Mouse (Mus musculus) MEL-GATA-1-ER (cell line): ENCODE data around the gene Astl.

Experiments used
- DNase-seq: peaks from one replicate; pipeline ENCODE4 v3.0.0-alpha.2; 2012; ENCODE audit warnings: low read depth; ENCODE audit errors: extremely low read depth

The Astl gene

DNA sequence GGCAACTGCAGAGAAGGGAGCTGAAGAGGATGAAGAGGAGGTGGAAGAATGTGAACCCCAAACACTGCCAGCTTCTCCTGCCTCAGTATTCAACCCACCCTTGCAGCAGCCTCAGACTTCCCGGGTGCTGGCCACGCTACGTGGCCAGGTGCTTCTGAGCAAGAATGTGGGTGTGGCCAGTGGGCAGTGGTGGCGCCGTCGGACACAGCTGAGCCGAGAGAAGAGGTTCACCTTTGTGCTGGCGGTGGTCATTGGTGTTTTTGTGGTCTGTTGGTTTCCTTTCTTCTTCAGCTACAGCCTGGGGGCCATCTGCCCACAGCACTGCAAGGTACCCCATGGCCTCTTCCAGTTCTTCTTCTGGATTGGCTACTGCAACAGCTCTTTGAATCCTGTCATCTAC, 26.0 kb downstream of the Astl start:
- no peak for DNase-seq

DNA sequence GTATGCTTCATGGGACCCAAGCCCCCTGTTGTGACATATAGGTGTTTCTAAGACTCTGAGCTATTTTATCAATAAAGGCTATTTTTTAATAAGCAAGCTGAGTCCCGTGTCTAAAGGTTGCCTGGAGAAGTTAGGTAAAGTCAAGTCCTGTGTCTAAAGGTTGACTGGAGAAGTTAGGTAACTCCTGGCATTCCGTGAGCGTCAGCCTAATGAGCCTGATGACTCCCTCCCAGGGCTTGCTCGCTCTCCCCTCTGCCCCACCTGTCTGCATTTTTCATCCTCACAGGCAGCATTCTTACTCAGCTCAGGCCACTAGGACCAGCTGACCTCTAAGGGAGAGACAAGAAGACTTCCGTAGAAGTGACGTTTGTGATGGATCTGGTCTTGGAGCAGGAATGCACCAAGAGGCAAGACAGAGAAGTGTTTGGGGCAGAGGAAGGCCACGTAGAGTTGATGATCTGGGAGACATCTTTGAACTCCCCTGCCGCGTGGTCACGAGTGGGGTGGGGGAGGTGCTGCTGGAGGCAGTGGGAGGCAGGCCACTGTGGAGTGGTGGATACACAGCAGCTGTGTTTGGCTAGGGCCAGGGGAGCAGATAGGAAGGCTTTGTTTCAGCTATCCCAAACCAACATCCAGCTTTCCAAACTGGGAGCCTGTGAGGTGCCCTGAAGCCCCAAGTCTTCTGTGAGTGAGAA, 28.8 kb downstream of the Astl start:
- DNase-seq, result no peak

DNA sequence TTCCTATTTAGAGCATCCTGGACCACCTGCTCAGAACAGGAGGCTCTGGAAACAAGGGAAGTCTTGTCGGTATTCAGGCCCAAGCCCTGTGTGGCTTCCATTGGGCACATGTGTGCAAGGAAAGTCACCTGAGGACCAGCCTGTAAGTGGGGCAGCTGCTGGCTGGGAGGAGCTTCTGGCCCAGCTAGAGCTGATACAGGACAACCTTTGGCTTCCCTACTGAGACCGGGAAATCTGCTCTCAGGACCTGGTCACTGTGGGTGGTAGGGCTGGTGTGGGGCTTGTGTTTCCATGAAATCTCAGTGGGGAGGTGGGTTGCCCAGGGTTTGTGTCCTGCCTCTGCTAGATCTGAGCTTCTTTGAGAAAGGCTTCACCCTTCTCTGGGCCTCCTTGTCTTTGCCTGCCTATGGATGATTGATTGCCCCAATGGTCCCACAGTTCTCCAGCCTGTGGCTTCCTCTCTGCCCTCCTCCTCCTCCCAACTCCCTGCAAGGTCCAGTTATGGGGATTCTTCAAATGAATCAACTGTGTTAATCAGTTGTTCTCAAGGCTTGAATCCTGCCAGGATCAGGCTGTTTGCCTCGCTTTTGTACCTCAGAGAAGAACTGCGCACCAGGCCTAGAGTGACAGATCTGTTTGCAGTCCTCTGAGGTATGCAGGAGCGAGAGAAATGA, 31.4 kb downstream of the Astl start:
- no peak for DNase-seq

DNA sequence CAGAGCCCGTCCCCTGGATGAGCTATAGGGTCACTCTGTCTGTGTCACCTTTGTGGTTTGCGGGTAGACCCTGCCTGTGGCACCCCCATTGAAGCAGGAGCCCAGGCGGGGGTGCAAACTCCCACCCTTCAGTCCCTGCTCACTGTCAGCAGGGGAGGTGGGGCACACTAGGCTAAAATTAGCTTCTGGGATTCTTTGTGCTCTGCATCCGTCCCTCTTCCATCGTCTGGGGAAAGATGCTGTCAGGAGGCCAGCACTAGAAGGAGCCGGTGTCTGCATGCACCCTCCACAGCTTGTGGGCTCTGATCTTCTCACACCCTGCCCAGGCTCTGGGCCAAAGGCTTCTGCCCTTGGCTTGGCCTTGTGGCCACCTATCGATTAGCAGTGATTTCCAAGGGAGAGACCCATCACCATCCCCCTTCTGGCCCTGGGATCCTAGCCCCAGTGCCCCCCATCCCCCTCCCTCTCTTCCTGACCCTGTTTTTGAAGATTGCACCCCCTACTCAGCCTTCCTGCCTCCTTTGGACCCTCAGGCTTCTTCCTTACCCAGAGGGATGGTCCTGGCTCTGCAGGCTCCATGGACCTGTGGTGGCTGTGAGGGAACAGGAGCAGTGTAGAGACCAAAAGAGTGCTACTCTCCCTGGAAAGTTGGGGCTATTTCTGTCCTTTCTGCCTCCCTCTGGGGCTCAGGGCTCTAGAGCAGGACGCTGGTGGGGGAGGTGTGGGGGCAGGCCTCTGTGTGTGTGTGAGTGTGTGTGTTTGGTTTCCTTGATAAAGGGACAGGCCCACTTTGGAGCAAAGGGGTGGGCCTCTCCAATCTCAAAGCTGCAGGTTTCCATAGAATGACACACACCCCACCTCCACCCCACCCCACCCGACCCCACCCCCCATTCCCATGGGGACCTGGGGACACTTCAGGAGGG, 32.4 kb downstream of the Astl start:
- no peak for DNase-seq

DNA sequence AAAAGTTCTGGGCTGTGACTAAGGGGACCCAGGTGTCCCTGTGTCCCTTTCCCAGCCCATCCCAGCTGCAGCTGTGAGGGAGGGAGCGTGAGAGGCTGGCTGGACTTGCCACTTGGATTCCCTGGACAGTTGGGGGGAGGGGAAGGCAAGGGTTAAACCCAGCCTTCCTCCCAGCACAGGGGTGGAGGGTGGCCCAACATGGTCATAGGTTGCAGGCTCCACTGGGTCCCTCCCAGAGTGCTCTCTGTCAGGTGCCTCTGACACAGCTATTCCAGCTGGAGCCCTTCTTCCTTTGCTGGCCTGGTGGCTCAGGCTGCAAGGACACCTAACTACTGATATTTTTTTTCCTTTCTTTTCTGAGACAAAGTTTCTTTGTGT, 33.0 kb downstream of the Astl start:
- no peak for DNase-seq

DNA sequence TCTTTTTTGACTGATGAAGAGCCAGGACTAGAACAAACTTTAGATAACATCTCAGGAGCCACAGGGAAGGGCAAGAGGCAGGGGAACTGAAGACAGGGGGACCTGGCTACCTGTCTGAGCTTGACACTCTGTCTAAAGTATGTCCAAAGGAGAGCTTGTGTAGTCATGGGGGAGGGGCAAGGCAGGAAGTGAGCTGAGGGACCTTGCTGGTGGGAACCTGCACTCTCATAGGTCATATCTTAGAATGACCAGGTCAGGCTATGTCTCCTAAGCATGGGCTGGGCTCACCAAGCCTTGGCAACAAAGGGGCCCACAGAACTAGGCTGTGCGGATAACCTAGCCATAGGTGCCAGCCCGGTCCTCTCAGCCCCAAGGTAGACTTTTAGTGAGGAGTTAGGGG, 33.6 kb downstream of the Astl start:
- no peak for DNase-seq

DNA sequence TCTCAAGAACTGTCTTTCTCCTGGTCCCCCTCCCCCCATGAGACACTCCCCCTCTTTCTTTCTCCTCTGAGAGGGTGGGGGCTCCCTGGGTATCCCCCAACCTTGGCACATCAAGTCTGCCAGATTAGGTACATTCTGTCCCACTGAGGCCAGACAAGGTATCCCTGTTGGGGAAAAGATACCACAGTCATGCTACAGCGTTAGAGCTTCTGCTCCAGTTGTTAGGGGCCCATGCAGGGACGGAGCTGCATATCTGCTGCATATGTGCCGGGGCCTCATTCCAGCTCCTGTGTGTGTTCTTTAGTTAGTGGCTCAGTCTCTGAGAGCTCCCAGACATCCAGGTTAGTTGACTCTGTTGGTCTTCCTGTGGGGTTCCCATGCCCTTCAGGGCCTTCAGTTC, 35.7 kb downstream of the Astl start:
- DNase-seq, result no peak

DNA sequence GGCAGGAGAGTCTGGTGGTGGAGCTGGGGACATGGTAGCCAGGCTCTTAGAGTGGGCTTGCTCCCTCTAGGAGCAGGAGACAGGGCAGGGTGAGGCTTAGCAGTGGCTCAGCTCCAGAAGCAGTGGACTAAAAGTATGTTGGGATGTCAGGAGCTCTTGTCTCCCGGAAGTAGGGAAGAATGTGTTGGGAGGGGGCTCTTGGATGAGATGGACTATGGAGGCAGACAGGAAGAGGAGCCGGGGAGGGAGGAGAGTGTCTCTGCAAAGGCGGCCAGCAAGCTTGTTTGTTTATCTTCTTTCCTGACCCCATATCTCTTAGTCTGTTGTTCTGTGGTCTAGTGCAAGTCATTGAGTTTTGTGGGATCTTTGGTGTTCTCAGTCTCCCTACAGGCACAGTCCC, 36.6 kb downstream of the Astl start:
- no peak for DNase-seq

DNA sequence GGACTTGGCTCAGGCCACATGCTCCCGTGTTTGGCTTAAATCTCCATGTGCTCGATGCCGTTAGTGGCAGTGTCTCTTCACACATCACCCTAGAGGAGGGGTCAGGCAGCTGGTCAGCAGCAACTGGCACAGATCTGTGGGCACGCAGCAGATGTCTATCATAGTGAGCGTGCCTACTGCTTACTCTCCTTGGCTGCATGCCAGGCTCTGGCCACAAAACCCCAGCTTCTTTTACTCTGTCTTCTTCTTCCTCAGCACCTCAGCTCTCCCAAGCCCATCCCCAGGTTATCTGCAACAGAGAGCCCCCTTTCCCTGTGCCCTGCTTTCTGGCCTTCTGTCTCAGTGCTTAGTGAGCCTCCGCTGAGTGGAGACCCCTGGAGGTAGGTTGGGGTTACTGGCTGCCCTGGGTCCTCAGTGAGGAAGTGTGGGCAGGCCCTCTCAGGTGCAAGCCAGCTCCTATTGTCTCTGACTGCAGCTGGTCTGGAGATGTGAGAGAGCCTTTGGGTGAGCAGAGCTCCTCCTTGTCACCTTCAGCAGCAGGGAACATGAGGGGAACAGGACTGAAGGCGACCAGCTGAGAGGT, 37.4 kb downstream of the Astl start:
- no peak for DNase-seq

DNA sequence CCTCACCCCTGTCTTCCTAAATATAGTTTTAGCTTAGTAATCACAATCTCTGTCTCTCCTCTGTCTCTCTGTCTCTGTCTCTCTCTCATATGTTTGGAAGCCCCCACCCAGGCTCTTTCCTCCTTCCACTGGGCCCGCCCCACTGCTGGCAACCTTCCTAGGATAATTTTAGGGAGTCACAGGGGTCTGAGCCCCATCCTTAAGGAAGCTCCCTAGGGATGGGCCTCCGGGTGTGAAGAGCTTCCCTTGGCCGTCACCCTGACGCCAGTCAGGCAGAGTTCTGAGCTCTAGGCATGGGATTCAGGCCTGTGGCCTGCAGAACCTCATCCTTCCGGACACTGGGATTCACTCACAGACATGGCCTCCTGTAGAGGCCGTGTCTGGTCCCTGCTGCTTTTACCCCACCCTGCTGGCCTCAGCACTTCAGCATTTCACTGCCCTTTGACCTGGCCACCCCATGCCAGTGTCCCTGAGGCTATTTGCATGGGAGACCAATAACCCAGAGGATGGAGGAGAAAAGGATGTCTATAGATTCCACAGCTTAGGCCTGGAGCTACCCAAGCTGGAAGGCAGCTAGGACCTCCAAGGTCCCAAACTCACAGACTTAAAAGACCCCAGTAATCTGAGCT, 38.1 kb downstream of the Astl start:
- DNase-seq, result no peak

DNA sequence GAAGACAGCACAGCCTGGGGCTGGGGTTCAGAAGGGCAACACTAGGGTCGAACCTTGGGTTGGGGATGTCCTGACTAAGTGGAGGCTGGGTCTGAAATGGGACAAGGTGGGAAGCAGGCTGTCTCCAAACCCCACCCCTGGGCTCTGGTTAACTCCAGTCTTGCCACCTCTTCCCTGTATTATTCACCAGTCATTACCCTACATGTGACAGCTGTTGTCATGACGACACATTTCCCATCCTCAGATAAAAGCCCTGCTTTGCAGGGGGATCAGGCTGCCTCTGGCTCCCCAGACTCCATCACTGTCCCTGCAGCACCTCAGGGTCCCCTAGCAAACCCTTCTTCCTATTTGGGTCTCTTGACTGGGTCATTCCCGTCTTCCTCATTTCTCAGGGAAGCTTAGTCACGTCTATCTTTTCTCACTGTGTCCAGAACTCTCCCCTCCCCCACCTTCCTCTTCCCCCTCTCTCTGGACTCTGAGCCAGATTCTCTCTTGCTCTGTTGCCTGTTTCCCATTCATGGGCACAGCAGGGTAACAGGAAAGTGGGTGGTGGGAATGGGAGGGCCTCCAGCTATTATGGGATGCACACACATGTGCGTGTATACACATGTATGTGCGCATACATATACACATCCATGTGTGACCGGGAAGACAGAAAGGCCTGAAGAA, 39.6 kb downstream of the Astl start:
- DNase-seq, result peak; percentile 19

DNA sequence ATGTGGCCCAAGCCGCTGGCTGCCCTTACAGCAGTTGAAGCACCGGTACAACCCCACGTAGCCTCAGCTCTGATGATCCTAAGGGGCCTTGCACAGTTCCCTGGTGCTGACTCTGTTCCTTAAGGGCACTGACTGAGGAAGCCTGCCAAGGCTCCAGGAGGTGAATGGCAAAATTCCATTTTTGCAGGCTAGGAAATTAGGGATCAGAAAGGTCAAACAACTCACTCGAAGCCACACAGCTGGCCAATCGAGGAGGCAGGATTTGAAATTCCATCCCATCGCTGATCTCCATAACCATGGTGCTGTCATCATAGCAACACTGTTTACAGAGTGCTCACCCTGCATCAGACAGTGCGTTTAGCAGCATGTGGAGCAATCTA, 40.2 kb downstream of the Astl start:
- no peak for DNase-seq

DNA sequence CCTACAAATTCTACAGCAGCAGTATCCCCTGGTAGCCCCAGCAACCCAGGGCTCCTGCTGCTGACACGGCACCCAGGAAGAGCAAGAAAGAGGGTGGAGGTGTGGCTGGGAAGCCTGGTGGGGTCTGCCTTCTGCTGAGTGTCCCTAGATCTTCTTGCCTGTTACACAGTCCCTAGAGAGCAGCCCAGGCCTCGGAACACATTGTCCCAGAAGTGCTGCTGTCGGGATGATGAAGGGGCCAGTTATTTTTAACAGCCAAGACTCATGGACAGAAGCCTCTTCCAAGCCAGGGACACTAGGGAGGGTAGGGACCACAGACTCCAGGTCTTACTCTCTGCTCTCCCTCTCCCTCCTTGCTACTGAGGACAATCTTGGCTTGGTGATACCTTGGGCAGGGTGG, 40.8 kb downstream of the Astl start:
- no peak for DNase-seq

DNA sequence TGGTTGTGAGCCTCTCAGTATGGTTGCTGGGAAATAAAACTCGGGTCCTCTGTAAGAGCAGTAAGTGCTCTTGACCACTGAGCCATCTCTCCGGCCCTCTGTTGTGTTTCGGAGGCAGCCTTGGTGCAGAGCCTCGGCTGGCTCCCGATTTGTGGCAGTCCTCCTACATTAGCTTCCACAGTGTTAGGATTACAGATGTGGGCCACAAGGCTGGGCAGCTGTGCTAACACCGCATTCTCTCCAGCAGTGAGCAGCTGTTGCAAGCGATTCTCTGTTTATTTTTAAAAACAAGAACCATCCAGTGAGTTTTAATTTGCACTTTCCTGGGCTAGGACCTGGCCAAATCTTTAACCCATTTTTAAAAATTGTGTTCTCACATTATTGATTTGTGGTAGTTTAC, 45.4 kb downstream of the Astl start:
- no peak for DNase-seq

DNA sequence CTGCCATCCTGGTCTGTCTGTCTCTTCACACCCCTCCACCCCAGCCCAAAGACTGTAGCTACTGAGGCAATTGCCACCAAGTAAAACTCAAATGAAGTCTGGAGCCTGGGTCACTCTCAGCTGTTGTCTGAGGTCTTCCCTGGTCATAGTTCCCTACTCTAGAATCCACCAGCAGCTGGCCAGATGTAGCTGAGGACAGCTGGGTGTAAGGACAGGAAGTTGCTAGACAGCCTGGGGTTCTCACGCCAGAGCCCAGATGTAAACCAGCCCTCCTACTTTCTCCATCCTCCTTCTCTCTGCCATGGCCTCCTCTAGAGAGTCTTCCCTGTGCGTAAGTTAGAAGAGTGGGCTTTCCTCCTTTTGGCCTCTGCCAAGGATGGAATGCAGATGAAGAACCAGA, 49.1 kb downstream of the Astl start:
- no peak for DNase-seq

DNA sequence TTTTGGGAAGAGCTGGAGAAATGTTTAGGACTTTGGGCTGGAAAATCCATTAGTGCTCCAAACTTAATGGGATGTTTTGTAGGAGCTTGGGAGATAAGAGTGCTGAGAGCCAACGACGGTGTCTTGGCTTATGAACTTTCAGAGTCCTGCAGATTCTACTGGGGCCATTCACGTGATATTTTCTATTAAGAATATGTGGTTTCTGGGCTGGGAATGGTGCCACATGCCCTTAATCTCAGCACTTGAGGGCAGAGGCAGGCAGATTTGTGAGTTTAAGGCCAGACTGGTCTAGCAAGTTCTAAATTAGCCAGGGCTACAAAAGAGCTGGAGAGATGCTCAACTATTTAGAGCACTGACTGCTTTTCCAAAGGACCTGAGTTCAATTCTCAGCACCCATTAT, 51.9 kb downstream of the Astl start:
- no peak for DNase-seq

DNA sequence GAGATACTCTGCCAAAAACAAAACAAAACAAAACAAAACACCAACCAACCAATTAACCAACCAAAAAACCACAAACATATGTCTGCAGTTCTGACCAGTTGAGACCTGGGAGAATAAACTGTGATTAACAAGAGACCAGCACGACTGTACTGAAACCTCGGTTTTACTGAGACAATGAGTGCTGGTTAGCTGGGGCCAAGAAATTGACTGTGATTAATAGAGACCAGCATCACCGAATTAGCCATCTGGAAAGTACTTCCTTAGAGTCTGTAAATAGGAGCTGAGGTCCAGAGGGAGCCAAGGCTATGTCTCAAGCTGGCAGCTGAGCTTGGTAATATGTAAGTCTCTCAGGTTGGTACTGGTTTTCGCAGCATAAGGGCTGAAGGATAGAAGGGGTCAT, 52.4 kb downstream of the Astl start:
- no peak for DNase-seq

DNA sequence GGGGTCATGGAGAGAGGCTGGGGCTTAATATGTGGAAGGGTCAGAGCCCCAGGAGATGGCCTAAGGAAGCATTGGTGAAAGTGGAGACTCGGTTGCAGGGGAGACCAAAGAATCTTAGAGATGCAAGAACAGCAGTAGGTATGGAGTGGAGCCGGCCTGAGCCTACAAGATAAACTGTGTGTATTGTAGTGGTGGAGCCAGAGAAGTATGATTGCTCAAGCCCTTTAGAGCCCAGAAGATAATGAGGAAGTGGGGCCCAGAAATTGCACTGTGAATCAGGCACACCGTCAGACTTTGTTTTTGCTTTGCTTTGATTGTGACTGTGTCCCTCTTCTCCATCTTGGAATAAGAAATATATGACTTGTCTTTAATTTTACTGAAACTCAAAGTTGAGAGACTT, 52.9 kb downstream of the Astl start:
- DNase-seq, result peak; percentile 12

DNA sequence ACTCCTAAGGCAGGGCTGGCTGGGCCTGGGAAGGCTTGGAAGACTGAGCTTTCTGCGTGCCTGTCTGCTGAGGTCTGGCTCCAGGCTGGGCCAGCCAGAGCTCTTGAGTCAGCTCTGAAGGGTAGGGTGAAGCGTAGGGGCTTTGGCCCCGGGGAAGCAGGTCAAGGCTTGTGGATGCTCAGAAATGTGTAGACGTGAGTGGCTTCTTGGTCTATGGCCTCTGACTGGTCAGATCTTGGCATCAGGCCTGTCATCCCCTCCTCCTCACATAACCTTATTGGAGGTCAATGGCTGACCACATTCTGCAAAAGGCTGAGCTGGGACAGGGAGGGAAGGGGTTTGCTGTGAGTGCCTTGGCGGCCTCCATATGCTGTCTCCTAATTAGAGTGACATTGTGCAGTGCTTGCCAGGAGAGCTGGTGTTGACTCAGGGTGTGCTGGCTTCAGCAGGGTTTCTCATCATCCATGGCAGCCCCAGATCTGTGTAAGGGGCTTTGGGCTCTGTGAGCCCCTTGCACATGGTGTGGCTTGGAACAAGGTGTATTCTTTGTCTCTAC, 56.2 kb downstream of the Astl start:
- no peak for DNase-seq

DNA sequence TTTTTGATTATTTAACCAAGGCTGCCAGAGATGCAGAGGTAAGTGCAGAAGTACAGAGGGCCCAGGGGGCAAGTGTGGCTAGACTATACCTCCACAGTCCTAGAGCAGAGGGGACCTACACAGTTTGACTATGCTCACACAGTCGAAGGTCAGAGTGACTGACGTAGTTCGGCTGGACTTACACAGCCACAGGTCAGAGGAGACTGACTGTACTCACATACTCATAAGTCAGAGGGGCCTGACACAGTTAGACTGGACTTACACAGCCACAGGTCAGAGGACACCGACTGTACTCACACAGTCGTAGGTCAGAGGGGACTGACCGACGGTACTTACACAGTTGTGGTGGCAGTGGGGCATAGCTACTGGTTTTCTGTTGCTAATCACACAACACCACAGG, 60.3 kb downstream of the Astl start:
- DNase-seq, result no peak
